Mouse (Mus musculus) hindbrain, embryonic 13.5 days (tissue): ENCODE data around the gene Clic4. TPM values are rescaled to one million over a fixed set of nuclear protein-coding genes. Genes with fewer than 3 reads are reported as not detected.
"Not testable (repeated sequence)": the region's sequence is repeated elsewhere in the genome, so short reads cannot be mapped to it uniquely, and the experiment has no call there.

Experiments
- ATAC-seq: fragments of 200-750 bp; cut with Nextera tagmentation; 2 replicates; pipeline ENCODE4 v1.8.0; 2017; ENCODE audit warnings: moderate TSS enrichment; ENCODE audit not compliant: low FRiP score
- H3K27ac ChIP-seq: fragments of 300-500 bp; sonication (generic); 2 replicates; pipeline ENCODE4 v1.5.1; 2015; ENCODE audit warnings: inconsistent platforms, mild to moderate bottlenecking, moderate library complexity
- H3K27me3 ChIP-seq: fragments of 300-500 bp; sonication (generic); 2 replicates; pipeline ENCODE4 v1.6.1; 2015; ENCODE audit warnings: mild to moderate bottlenecking, inconsistent platforms
- H3K36me3 ChIP-seq: fragments of 300-500 bp; sonication (generic); 2 replicates; pipeline ENCODE4 v1.6.1; 2015; ENCODE audit warnings: mild to moderate bottlenecking, inconsistent platforms
- H3K4me1 ChIP-seq: fragments of 300-500 bp; sonication (generic); replicated peaks from 2 replicates; pipeline ENCODE4 v1.6.1; 2015; ENCODE audit warnings: inconsistent platforms
- H3K4me2 ChIP-seq: fragments of 300-500 bp; sonication (generic); 2 replicates; pipeline ENCODE4 v1.6.1; 2015; ENCODE audit warnings: inconsistent platforms, mild to moderate bottlenecking, moderate library complexity
- H3K4me3 ChIP-seq: fragments of 300-500 bp; sonication (generic); 2 replicates; pipeline ENCODE4 v1.5.1; 2015; ENCODE audit warnings: mild to moderate bottlenecking, inconsistent platforms
- H3K9ac ChIP-seq: fragments of 300-500 bp; sonication (generic); 2 replicates; pipeline ENCODE4 v1.6.1; 2015; ENCODE audit warnings: mild to moderate bottlenecking, inconsistent platforms
- H3K9me3 ChIP-seq: fragments of 300-500 bp; sonication (generic); 2 replicates; pipeline ENCODE4 v1.6.1; 2016; ENCODE audit warnings: inconsistent platforms
- WGBS: fragments of 180-500 bp; shearing (Covaris S2); methylation state at CpG from one replicate; pipeline ENCODE4 v1.1.7; 2015; 5-methylcytosine and 5-hydroxymethylcytosine counted together
- polyA plus RNA-seq: library from polyadenylated mRNA; unstranded; fragments of >200 nt; fragmentation: Nextera tagmentation; extraction: Ambion mirVana; gene quantifications from 2 replicates; pipeline ENCODE4 v1.2.1, GENCODE M21; 2015

The Clic4 gene
- polyA plus RNA-seq, 1 experiment from 2014 or later = 84.7 TPM

GRCm38 (mm10) chr4:135286833-135287395, 14.3 kb upstream of the Clic4 start:
- H3K27ac ChIP-seq = no peak overlapping the region
- WGBS = 14% methylated on average over 16 of the region's 16 CpGs
- no peak for ATAC-seq
- no peak overlapping the region for H3K9ac ChIP-seq
- H3K4me2 ChIP-seq = peak overlapping the region; percentile 11; the same call in 1 of the 2 replicates
- H3K4me1 ChIP-seq = peaks cover 7% of the 10 kb centered on the region
- H3K36me3 ChIP-seq = no peaks in the 10 kb centered on the region
- no peak overlapping the region for H3K4me3 ChIP-seq
- H3K27me3 ChIP-seq = no peaks in the 10 kb centered on the region
- H3K9me3 ChIP-seq = no peaks in the 10 kb centered on the region

- ATAC-seq = no peak
- Histone ChIP-seq H3K27me3 (no peaks in the 10 kb centered on the region), H3K4me2 (no peak overlapping the region), H3K4me3 (no peak overlapping the region), H3K9me3 (no peaks in the 10 kb centered on the region), H3K9ac (no peak overlapping the region), H3K36me3 (no peaks in the 10 kb centered on the region), H3K27ac (no peak overlapping the region), H3K4me1 (peaks cover 7% of the 10 kb centered on the region)
- WGBS = 72% methylated on average over 12 of the region's 12 CpGs
These were observed 13.5 kb upstream of the Clic4 start for GRCm38 (mm10) chr4:135286033-135286622.

GRCm38 (mm10) chr4:135285436-135285835, 12.8 kb upstream of the Clic4 start:
- Histone ChIP-seq H3K9me3 (no peaks in the 10 kb centered on the region), H3K4me1 (peaks cover 7% of the 10 kb centered on the region), H3K27ac (no peak overlapping the region), H3K4me2 (no peak overlapping the region), H3K4me3 (no peak overlapping the region), H3K36me3 (no peaks in the 10 kb centered on the region), H3K9ac (no peak overlapping the region), H3K27me3 (no peaks in the 10 kb centered on the region)
- 56% methylated on average over 8 of the region's 8 CpGs for WGBS
- ATAC-seq = no peak

GRCm38 (mm10) chr4:135283875-135284274, 11.3 kb upstream of the Clic4 start:
- Histone ChIP-seq H3K36me3 (no peaks in the 10 kb centered on the region), H3K4me1 (peaks cover 7% of the 10 kb centered on the region), H3K9me3 (no peaks in the 10 kb centered on the region), H3K4me3 (no peak overlapping the region), H3K27ac (no peak overlapping the region), H3K4me2 (no peak overlapping the region), H3K27me3 (no peaks in the 10 kb centered on the region), H3K9ac (no peak overlapping the region)
- no peak for ATAC-seq
- 87% methylated on average over 7 of the region's 7 CpGs for WGBS

GRCm38 (mm10) chr4:135283417-135283816, 10.8 kb upstream of the Clic4 start:
- no peak overlapping the region for H3K4me2 ChIP-seq
- no peak overlapping the region for H3K9ac ChIP-seq
- H3K27me3 ChIP-seq = no peaks in the 10 kb centered on the region
- WGBS = 82% methylated on average over 4 of the region's 4 CpGs
- no peak for ATAC-seq
- no peak overlapping the region for H3K4me3 ChIP-seq
- no peak overlapping the region for H3K27ac ChIP-seq
- peaks cover 7% of the 10 kb centered on the region for H3K4me1 ChIP-seq
- H3K9me3 ChIP-seq = no peaks in the 10 kb centered on the region
- no peaks in the 10 kb centered on the region for H3K36me3 ChIP-seq

GRCm38 (mm10) chr4:135282651-135283290, 10.2 kb upstream of the Clic4 start:
- H3K4me3 ChIP-seq = no peak overlapping the region
- H3K9me3 ChIP-seq = no peaks in the 10 kb centered on the region
- WGBS = 76% methylated on average over 13 of the region's 13 CpGs
- H3K4me2 ChIP-seq = no peak overlapping the region
- no peaks in the 10 kb centered on the region for H3K36me3 ChIP-seq
- H3K4me1 ChIP-seq = peaks cover 7% of the 10 kb centered on the region
- no peak for ATAC-seq
- no peaks in the 10 kb centered on the region for H3K27me3 ChIP-seq
- H3K27ac ChIP-seq = no peak overlapping the region
- no peak overlapping the region for H3K9ac ChIP-seq

- not testable (repeated sequence) for H3K36me3 ChIP-seq, H3K27me3 ChIP-seq, H3K4me1 ChIP-seq, H3K4me3 ChIP-seq, ATAC-seq, H3K27ac ChIP-seq, H3K9ac ChIP-seq, H3K4me2 ChIP-seq, H3K9me3 ChIP-seq
- WGBS = 62% methylated on average over 2 of the region's 2 CpGs
These were observed 7.4 kb upstream of the Clic4 start for GRCm38 (mm10) chr4:135280016-135280415.

GRCm38 (mm10) chr4:135276681-135277379, 4.2 kb upstream of the Clic4 start:
- Histone ChIP-seq H3K9ac (no peak overlapping the region), H3K4me1 (peaks cover 11% of the 10 kb centered on the region; the same call in 1 of the 2 replicates), H3K27me3 (peaks cover 23% of the 10 kb centered on the region), H3K9me3 (no peaks in the 10 kb centered on the region), H3K4me3 (no peak overlapping the region), H3K36me3 (no peaks in the 10 kb centered on the region), H3K27ac (no peak overlapping the region), H3K4me2 (no peak overlapping the region)
- 72% methylated on average over 4 of the region's 4 CpGs for WGBS
- no peak for ATAC-seq

GRCm38 (mm10) chr4:135274761-135275160, 2.1 kb upstream of the Clic4 start:
- peaks cover 30% of the 10 kb centered on the region for H3K4me1 ChIP-seq
- 80% methylated on average over 7 of the region's 7 CpGs for WGBS
- no peaks in the 10 kb centered on the region for H3K36me3 ChIP-seq
- H3K4me3 ChIP-seq = no peak overlapping the region
- H3K9ac ChIP-seq = no peak overlapping the region
- no peaks in the 10 kb centered on the region for H3K9me3 ChIP-seq
- peaks cover 23% of the 10 kb centered on the region for H3K27me3 ChIP-seq
- H3K4me2 ChIP-seq = no peak overlapping the region
- no peak overlapping the region for H3K27ac ChIP-seq
- ATAC-seq = no peak

GRCm38 (mm10) chr4:135273307-135273682, 681 bp upstream of the Clic4 start:
- H3K9me3 ChIP-seq = no peaks in the 10 kb centered on the region
- H3K27ac ChIP-seq = 0 out of 2 replicates have a peak overlapping the region, but pooled peaks have one; percentile 23
- WGBS = 4% methylated on average over 17 of the region's 17 CpGs
- H3K4me3 ChIP-seq = peak overlapping the region; percentile 81
- no peaks in the 10 kb centered on the region for H3K36me3 ChIP-seq
- H3K4me2 ChIP-seq = peak overlapping the region; percentile 80
- H3K27me3 ChIP-seq = peaks cover 23% of the 10 kb centered on the region
- no peak overlapping the region for H3K9ac ChIP-seq
- H3K4me1 ChIP-seq = peaks cover 44% of the 10 kb centered on the region
- no peak for ATAC-seq

GRCm38 (mm10) chr4:135271881-135272616, 565 bp downstream of the Clic4 start:
- H3K27ac ChIP-seq = peak overlapping the region; percentile 96
- under 1% methylated on average over 66 of the region's 67 CpGs for WGBS
- no peaks in the 10 kb centered on the region for H3K9me3 ChIP-seq
- peaks cover 21% of the 10 kb centered on the region for H3K27me3 ChIP-seq
- ATAC-seq = peak; percentile 78
- H3K9ac ChIP-seq = peak overlapping the region; percentile 94
- peaks cover 54% of the 10 kb centered on the region for H3K4me1 ChIP-seq
- peak overlapping the region; percentile 81 for H3K4me3 ChIP-seq
- H3K36me3 ChIP-seq = no peaks in the 10 kb centered on the region
- peak overlapping the region; percentile 80 for H3K4me2 ChIP-seq

GRCm38 (mm10) chr4:135271419-135271828, 1.2 kb downstream of the Clic4 start:
- ATAC-seq = no peak
- peaks cover 59% of the 10 kb centered on the region for H3K4me1 ChIP-seq
- WGBS = under 1% methylated on average over 20 of the region's 20 CpGs

More at GRCm38 (mm10) chr4:135271419-135271828, 1.2 kb downstream of the Clic4 start:
- H3K9ac ChIP-seq = peak overlapping the region; percentile 94
- peak overlapping the region; percentile 80 for H3K4me2 ChIP-seq
- no peaks in the 10 kb centered on the region for H3K36me3 ChIP-seq
- no peaks in the 10 kb centered on the region for H3K9me3 ChIP-seq
- peaks cover 21% of the 10 kb centered on the region for H3K27me3 ChIP-seq
- H3K4me3 ChIP-seq = peak overlapping the region; percentile 81
- peak overlapping the region; percentile 96 for H3K27ac ChIP-seq
